Mouse (Mus musculus) limb, embryonic 14.5 days (tissue): ENCODE results near the gene Wipi2. TPM values are rescaled to one million over a fixed set of nuclear protein-coding genes. Genes with fewer than 3 reads are reported as not detected.

Experiments used
- ATAC-seq: fragments of 200-750 bp; cut with Nextera tagmentation; 2 replicates; pipeline ENCODE4 v1.8.0; 2017; ENCODE audit warnings: low read depth, moderate number of reproducible peaks, moderate TSS enrichment; ENCODE audit not compliant: low FRiP score
- DNase-seq: peaks from one replicate; pipeline ENCODE4 v3.0.0-alpha.2; 2015; ENCODE audit warnings: low spot score
- H3K27ac ChIP-seq: fragments of 300-500 bp; sonication (generic); replicated peaks from 2 replicates; pipeline ENCODE4 v1.5.1; 2014; ENCODE audit warnings: low read depth, mild to moderate bottlenecking, low read length, moderate library complexity, mixed read lengths
- H3K27me3 ChIP-seq: fragments of 300-500 bp; sonication (generic); 2 replicates; pipeline ENCODE4 v1.6.1; 2014; ENCODE audit warnings: low read length, mixed read lengths; ENCODE audit not compliant: control insufficient read depth, insufficient read depth
- H3K36me3 ChIP-seq: fragments of 300-500 bp; sonication (generic); 2 replicates; pipeline ENCODE4 v1.6.1; 2014; ENCODE audit warnings: mild to moderate bottlenecking, low read length, moderate library complexity, mixed read lengths; ENCODE audit not compliant: control insufficient read depth, insufficient read depth
- H3K4me1 ChIP-seq: fragments of 300-500 bp; sonication (generic); 2 replicates; pipeline ENCODE4 v1.6.1; 2014; ENCODE audit warnings: antibody characterized with exemption, low read length, mixed read lengths; ENCODE audit not compliant: control insufficient read depth, insufficient read depth
- H3K4me2 ChIP-seq: fragments of 300-500 bp; sonication (generic); replicated peaks from 2 replicates; pipeline ENCODE4 v1.6.1; 2014; ENCODE audit warnings: low read depth, mild to moderate bottlenecking, low read length, moderate library complexity; ENCODE audit not compliant: severe bottlenecking
- H3K4me3 ChIP-seq: fragments of 300-500 bp; sonication (generic); replicated peaks from 2 replicates; pipeline ENCODE4 v1.5.1; 2014; ENCODE audit warnings: low read length
- H3K9ac ChIP-seq: fragments of 300-500 bp; sonication (generic); 2 replicates; pipeline ENCODE4 v1.6.1; 2014; ENCODE audit warnings: mild to moderate bottlenecking, low read depth, low read length, moderate library complexity; ENCODE audit not compliant: severe bottlenecking
- H3K9me3 ChIP-seq: fragments of 300-500 bp; sonication (generic); 2 replicates; pipeline ENCODE4 v1.6.1; 2016; ENCODE audit warnings: low read length; ENCODE audit not compliant: control insufficient read depth
- POLR2A ChIP-seq: fragments of 200-500 bp; IDR thresholded peaks from 2 replicates; pipeline ENCODE4 v1.8.0; 2012; ENCODE audit warnings: inconsistent platforms, mild to moderate bottlenecking, moderate library complexity, borderline replicate concordance; ENCODE audit not compliant: insufficient read depth, insufficient read length; ENCODE audit errors: extremely low read depth
- WGBS: fragments of 180-500 bp; shearing (Covaris S2); extraction: QIAGEN DNeasy Blood & Tissue Kit; methylation state at CpG from one replicate; pipeline ENCODE4 v1.1.7; 2014; 5-methylcytosine and 5-hydroxymethylcytosine counted together
- polyA plus RNA-seq, 2 experiments: library from polyadenylated mRNA; depleted of rRNA in 1 of 2; stranded (reverse) in 1 of 2; unstranded in 1 of 2; fragments of >200 nt; fragmentation: Nextera tagmentation in 1 of 2; extraction: Ambion mirVana in 1 of 2; gene quantifications; 2 replicates each; pipeline versions ENCODE4 v1.2.1 to v1.2.3; 2012 to 2014

The Wipi2 gene
- polyA plus RNA-seq, 2 experiments, result 37.4 to 50.4 TPM

DNA sequence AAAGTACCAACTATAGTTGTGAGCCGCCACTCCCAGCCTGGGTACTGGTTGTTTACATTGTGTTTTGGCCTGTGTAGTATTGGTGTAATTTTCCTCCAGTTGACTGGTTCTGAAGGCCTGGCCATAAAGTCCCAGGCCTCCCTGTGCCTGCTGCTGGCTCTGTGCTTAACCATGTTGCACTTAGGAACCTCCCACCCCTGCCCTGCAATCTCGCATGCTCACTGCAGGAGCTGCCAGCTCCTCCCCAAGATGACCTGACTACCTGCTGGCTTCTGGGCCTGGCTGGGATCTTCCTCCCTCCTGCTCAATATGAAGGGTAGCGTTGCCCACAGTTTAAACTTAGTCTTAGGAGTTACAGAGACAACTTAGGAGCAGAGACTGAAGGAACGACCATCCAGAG, 24.8 kb downstream of the Wipi2 start:
- Histone ChIP-seq H3K9me3 (no peaks in the 10 kb centered on the region), H3K9ac (no peak overlapping the region), H3K4me3 (no peak overlapping the region), H3K4me2 (no peak overlapping the region), H3K27me3 (no peaks in the 10 kb centered on the region), H3K36me3 (peaks cover 24% of the 10 kb centered on the region), H3K27ac (no peak overlapping the region), H3K4me1 (peaks cover 10% of the 10 kb centered on the region; the same call in 1 of the 2 replicates)
- DNase-seq (no peak), ATAC-seq (no peak)
- 67% methylated on average over 4 of the region's 4 CpGs for WGBS
- TF ChIP-seq POLR2A, result no peak

DNA sequence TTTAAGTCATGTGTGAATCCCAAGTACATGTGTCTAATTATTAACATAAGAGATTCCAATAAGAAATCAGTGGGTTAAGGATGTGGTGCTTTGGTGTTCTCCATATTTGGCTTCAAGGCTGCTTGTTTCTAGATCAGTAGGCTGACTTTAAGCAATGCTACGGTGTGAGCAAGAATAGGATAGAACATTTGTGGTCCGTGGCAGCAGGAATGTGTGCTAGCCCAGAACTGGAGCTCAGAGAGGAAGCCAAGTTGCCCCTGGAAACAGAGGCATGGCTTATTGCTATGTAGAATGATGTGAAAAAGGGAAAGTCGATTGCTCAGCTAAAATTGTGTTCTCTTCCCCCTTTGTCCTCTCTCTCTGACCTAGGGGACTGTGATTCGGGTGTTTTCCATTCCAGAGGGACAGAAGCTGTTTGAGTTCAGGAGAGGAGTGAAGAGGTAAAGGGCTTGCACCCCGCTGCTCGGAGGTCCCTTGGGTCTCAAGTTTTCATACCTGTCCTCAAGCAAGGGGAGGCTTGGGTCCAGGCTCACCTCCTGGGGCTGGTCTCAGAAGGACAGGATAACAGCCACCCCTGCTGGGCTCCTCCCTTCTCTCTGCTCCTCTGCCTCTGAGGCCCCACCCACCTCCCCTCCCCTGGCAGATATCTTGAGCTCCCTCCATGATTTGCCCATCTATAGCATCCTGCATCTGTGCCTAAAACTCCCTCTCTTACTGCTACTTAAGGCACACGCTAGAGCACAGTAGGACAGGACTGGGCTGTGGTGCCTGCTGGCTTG, 33.3 kb downstream of the Wipi2 start:
- TF ChIP-seq POLR2A, result no peak
- H3K27me3 ChIP-seq, result no peaks in the 10 kb centered on the region
- no peak overlapping the region for H3K4me3 ChIP-seq
- H3K4me2 ChIP-seq, result no peak overlapping the region
- H3K36me3 ChIP-seq, result peaks cover 99% of the 10 kb centered on the region
- DNase-seq, result no peak
- H3K27ac ChIP-seq, result no peak overlapping the region
- no peak overlapping the region for H3K9ac ChIP-seq
- ATAC-seq, result no peak
- H3K9me3 ChIP-seq, result no peaks in the 10 kb centered on the region
- WGBS, result 92% methylated on average over 7 of the region's 7 CpGs
- H3K4me1 ChIP-seq, result no peaks in the 10 kb centered on the region

DNA sequence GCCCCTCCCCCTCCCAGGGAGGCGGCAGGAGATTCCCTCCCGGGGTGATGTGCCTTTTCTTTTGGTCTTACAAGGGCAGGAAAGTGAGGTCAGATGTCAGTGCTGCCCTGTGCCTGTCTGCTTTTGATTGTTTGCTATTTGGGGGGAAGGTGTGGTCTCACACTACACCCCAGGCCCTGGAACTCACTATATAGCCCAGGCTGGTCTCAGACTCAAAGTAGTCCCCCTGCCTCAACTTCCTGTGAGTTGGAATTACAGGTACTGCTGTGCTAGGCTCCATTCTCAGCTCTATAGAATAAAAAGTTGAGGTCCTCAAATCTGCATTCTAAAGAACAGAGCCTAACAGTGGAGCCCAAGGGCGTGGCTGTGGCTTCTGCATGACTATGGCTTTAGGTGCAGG, 40.4 kb downstream of the Wipi2 start:
- 42% methylated on average over 3 of the region's 3 CpGs for WGBS
- H3K9ac ChIP-seq, result no peak overlapping the region
- no peaks in the 10 kb centered on the region for H3K9me3 ChIP-seq
- H3K4me1 ChIP-seq, result no peaks in the 10 kb centered on the region
- H3K36me3 ChIP-seq, result peaks cover 78% of the 10 kb centered on the region
- no peaks in the 10 kb centered on the region for H3K27me3 ChIP-seq
- H3K27ac ChIP-seq, result no peak overlapping the region
- no peak overlapping the region for H3K4me2 ChIP-seq
- H3K4me3 ChIP-seq, result no peak overlapping the region
- DNase-seq (no peak), ATAC-seq (no peak)
- no peak for TF ChIP-seq POLR2A

DNA sequence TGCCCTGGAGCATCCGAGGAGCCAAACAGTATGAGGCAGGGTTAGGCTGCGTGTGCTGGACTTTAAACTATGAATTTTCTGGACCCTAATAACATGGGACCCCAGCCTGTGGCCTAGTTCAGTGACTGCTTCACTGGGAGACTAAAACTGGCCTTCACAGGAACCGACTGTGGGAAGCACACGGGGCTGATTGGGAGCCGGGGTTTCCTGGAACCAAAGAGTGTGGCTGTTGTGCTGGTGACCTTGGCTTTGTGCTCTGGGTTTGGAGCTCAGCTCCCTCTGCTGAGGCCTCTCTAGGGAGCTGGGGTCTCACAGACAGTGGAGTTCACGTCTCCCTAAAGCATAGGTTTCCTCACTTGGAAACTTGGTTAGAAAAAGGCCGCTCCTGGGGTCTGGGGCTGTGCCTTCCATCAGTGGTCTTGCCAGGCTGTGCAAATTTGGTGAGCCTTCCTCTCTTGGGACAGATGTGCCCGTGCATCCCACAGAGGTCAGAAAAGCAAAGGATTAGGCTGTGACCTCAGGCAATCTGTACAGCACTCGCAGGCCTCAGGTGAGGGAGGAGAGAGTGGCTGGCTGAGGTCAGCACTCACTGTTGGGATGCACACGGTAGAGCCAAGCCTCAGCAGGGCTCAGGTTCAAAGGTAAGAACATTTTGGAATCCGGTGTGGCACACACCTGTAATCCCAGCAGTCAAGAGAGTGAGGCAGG, 41.2 kb downstream of the Wipi2 start:
- no peaks in the 10 kb centered on the region for H3K9me3 ChIP-seq
- H3K4me1 ChIP-seq, result no peaks in the 10 kb centered on the region
- H3K9ac ChIP-seq, result no peak overlapping the region
- ATAC-seq, result no peak
- peaks cover 71% of the 10 kb centered on the region for H3K36me3 ChIP-seq
- no peak for DNase-seq
- 85% methylated on average over 11 of the region's 11 CpGs for WGBS
- H3K4me2 ChIP-seq, result no peak overlapping the region
- H3K27me3 ChIP-seq, result no peaks in the 10 kb centered on the region
- no peak for TF ChIP-seq POLR2A
- H3K27ac ChIP-seq, result no peak overlapping the region
- H3K4me3 ChIP-seq, result no peak overlapping the region

DNA sequence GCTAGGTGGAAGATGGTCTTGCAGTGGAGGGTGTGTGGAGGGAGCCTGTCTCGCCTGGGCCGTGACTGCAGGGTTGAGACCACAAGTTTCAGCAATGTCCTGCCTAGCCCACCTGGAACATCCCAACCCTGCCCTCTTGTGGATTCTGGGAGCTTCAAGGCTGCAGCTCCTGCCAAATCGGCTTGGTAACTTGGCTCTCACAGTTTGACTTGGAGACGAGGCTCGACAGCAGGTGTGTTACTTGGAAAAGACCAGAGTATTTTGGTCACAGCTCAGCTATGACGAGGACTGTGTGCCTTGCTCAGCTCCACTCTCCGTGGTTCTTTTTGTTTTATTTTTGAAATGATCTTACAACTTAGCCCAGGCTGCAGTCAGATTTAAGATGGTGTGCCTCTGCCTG, 42.2 kb downstream of the Wipi2 start:
- ATAC-seq (no peak), DNase-seq (no peak)
- WGBS, result 74% methylated on average over 7 of the region's 7 CpGs
- no peaks in the 10 kb centered on the region for H3K9me3 ChIP-seq
- H3K4me3 ChIP-seq, result no peak overlapping the region
- H3K36me3 ChIP-seq, result peaks cover 60% of the 10 kb centered on the region
- no peak overlapping the region for H3K4me2 ChIP-seq
- H3K27ac ChIP-seq, result no peak overlapping the region
- no peaks in the 10 kb centered on the region for H3K27me3 ChIP-seq
- no peak for TF ChIP-seq POLR2A
- H3K9ac ChIP-seq, result no peak overlapping the region
- no peaks in the 10 kb centered on the region for H3K4me1 ChIP-seq
